Mouse (Mus musculus): ENCODE results near the gene Aebp2.

Gene Aebp2

DNA sequence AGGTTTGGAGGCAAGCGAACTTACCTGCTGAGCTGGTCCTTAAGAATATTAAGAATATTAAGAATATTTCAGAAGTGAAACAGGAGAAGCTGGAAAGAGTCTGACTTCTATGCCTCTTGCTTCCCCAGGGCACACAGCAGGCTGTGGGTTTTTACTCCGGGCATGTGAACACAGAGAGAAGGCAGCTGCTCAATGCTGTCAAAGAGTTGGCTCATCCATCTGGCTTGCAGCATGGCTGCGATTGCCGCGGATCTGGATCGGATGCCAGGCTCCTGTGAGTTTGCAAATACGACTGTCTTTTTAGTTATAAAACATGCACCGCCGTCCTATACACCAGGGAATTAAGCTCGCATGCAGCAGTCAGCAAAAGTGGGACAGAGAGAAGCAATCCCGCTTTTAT lies 75.5 kb downstream of the Aebp2 start:
- DNase-seq (ENCODE audit: low spot score) = no peak

DNA sequence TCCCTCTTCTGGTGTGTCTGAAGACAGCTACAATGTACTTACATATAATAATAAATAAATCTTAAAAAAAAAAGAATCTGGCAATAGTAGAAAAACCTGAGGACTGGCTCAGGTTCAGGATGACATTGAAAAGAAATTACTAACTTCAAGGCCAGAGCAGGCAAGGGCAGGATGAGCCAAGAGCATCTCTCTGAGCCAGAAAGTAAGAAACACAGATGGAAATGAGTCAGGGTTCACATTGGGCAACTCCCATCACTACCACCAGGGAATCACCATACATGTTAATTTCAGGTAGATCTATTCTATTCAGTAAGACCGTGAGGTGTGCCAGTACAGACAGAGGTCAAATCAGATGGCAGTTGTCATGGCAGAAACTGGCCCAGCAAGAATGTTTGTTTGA lies 76.1 kb downstream of the Aebp2 start:
- DNase-seq (ENCODE audit: low spot score) = no peak

- no peak for DNase-seq (ENCODE audit: low spot score)
Observed at GRCm38 (mm10) chr6:140701259-140701658, 78.8 kb downstream of the Aebp2 start.

DNA sequence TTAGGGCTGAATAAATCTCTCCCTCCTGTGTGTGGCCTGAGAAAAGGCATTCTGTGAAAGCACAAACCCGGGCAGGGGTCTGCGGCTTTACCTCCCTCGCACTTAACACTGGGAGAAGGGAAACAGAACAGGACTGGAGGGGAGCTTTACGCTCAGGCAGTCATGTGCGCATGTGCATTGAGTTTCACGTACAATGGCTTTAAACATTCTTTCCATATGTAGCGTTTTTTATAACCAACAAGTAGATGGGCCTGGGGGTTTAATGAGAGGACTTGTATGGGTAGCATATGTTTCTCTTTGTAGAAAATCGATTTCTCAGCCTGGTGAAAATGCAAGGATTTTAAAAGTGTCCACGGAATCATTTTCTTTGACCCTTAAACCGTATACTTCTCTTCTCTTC lies 82.7 kb downstream of the Aebp2 start:
- no peak for DNase-seq (ENCODE audit: low spot score)

DNA sequence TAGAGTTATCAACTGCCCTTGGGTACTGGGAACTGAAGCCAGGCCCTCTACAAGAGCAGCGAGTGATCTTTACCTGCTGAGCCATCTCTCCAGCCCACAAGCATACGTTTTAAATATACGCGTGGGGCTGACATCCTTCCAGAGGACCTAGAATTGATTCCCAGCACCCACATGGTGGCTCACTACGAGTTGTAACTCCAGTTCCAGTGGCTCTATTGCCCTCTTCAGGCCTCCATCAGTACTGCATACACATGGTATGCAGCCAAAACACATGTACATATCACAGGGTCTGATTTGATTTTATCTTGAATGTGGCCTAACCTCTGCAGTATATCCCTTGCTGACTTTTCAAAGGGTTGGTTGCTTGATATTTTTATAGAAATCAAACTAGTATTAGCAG lies 83.6 kb downstream of the Aebp2 start:
- DNase-seq (ENCODE audit: low spot score) = no peak

GRCm38 (mm10) chr6:140708059-140708458 lies 85.6 kb downstream of the Aebp2 start:
- no peak for DNase-seq (ENCODE audit: low spot score)

DNA sequence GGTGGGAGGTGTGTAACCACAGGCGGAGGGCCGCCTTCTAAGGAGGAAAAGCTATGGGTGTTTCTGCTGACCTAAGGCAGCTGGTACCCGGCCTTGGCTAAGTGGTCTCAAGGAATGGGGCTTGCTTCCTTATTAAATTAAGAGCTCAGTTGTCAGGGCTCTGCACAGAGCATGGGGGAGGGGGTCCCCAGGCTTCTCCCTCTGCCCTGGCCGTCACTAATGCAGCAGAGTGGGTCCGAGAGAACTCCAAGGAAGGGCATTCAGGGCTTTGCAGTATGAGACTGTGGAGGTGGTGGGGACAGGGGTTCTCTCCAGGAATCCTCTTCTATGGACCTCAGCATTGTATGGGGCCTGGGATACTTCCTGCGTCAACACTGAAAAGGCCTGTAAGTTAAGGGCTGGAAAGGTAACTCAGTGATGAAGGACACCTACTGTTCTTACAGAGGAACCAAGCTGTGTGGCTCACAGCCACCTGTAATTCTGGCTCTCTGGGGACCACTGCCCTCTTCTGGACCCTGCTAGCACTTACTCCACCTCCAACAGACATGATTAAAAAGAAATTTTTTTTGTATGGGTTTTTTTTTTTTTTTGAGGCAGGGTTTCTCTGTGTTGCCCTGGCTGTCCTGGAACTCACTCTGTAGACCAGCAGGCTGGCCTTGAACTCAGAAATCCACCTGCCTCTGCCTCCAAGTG lies 87.1 kb downstream of the Aebp2 start:
- DNase-seq (ENCODE audit: low spot score) = no peak

DNA sequence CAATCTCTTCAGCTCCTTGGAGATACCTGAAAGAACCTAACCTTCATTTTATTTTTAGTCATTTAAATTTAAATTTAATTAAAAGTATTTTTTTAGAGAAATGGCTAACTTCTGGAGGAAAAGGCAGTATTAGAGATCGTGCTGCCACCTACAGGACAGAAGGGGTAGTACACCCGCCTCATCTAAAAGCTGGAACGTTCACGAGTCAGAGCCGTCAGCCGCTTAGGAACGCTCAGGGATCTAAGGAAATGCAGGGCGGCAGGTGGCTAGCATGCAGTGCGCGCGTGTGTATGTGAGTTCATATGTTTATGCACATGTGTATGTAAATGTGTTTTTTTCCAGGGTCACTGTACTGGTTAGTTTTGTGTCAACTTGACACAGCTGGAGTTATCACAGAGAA lies 90.3 kb downstream of the Aebp2 start:
- DNase-seq (ENCODE audit: low spot score) = peak; percentile 59

- DNase-seq (ENCODE audit: low spot score) = peak; percentile 72
Observed at GRCm38 (mm10) chr6:140714905-140715365, 92.5 kb downstream of the Aebp2 start.

- DNase-seq (ENCODE audit: low spot score) = no peak
Observed at GRCm38 (mm10) chr6:140722058-140722457, 99.6 kb downstream of the Aebp2 start.
